In genomic region chr10:37219936-37220335, GRCm38 (mm10) we compare ENCODE assay signal across 14 mouse cellular contexts.
DNase-seq lines count a peak whose midpoint lies in the region; ATAC-seq lines count a peak whose summit lies in the region.
"Had no signal": no experiment of that assay in that cellular context is flagged by ENCODE, and none has a peak within 500 bp of the region (broad histone marks: within the 10 kb centered on the region; RNA-seq: fewer than 3 reads in every experiment).

No protein-coding gene starts in this region.

- H3K4me2 ChIP-seq in heart, embryonic 15.5 days = no peak overlapping the region
- no peak overlapping the region for H3K4me2 ChIP-seq in intestine, embryonic 15.5 days (replicated peaks)
- H3K4me2 ChIP-seq: hindbrain, embryonic 15.5 days; stomach, embryonic 15.5 days had no signal

- intact Hi-C loops in heart, postnatal 36 days (cut with DNase I) = no loop called here

- peak overlapping the region; percentile 45; the same call in 1 of the 2 replicates for H3K27ac ChIP-seq in heart, embryonic 15.5 days
- no peak overlapping the region for H3K27ac ChIP-seq in intestine, embryonic 15.5 days
- H3K27ac ChIP-seq: hindbrain, embryonic 15.5 days; stomach, embryonic 15.5 days had no signal

- WGBS in heart, embryonic 15.5 days = 49% methylated on average over 4 of the region's 4 CpGs
- WGBS in intestine, embryonic 15.5 days = 39% methylated on average over 4 of the region's 4 CpGs

- DNase-seq in heart, postnatal 36 days = no peak
- peak; percentile 27 for DNase-seq in adipocyte (ENCODE audit: low spot score)
- peak; percentile 33 to 58 for DNase-seq in kidney, postnatal 25 days
- DNase-seq in adrenal gland, postnatal 4 days (ENCODE audit: low spot score in 2 of 2) = no peak
- DNase-seq in cerebellum, postnatal 36 days = no peak
- DNase-seq: cerebellum, postnatal 25 days; spleen, adult 18-20 months; thymus, adult 2 months had no signal

- no peak for ATAC-seq in heart, embryonic 15.5 days (replicated peaks; ENCODE audit: insufficient number of reproducible peaks, insufficient read depth, low FRiP score, low read depth)
- ATAC-seq in intestine, embryonic 15.5 days = peak; percentile 35; the same call in 1 of the 2 replicates
- ATAC-seq: forebrain, embryonic 14.5 days; midbrain, embryonic 16.5 days had no signal

- H3K9me3 ChIP-seq in heart, embryonic 15.5 days (replicated peaks) = no peaks in the 10 kb centered on the region
- no peaks in the 10 kb centered on the region for H3K9me3 ChIP-seq in intestine, embryonic 15.5 days
- H3K9me3 ChIP-seq: hindbrain, embryonic 15.5 days; stomach, embryonic 15.5 days had no signal

- H3K9ac ChIP-seq in heart, embryonic 15.5 days = no peak overlapping the region
- no peak overlapping the region for H3K9ac ChIP-seq in intestine, embryonic 15.5 days
- H3K9ac ChIP-seq: hindbrain, embryonic 15.5 days; stomach, embryonic 15.5 days had no signal

- H3K4me3 ChIP-seq in heart, embryonic 15.5 days = no peak overlapping the region
- H3K4me3 ChIP-seq in intestine, embryonic 15.5 days (replicated peaks) = no peak overlapping the region
- H3K4me3 ChIP-seq: hindbrain, embryonic 15.5 days; stomach, embryonic 15.5 days had no signal

- no peaks in the 10 kb centered on the region for H3K27me3 ChIP-seq in heart, embryonic 15.5 days
- no peaks in the 10 kb centered on the region for H3K27me3 ChIP-seq in intestine, embryonic 15.5 days (replicated peaks)
- H3K27me3 ChIP-seq: hindbrain, embryonic 15.5 days; stomach, embryonic 15.5 days had no signal

- no peaks in the 10 kb centered on the region for H3K36me3 ChIP-seq in heart, embryonic 15.5 days
- no peaks in the 10 kb centered on the region for H3K36me3 ChIP-seq in intestine, embryonic 15.5 days
- H3K36me3 ChIP-seq: hindbrain, embryonic 15.5 days; stomach, embryonic 15.5 days had no signal

- H3K4me1 ChIP-seq in heart, embryonic 15.5 days (replicated peaks) = peaks cover 5% of the 10 kb centered on the region
- H3K4me1 ChIP-seq in intestine, embryonic 15.5 days (replicated peaks) = peaks cover 7% of the 10 kb centered on the region; the same call in 1 of the 2 replicates
- H3K4me1 ChIP-seq: hindbrain, embryonic 15.5 days; stomach, embryonic 15.5 days had no signal

Comparison
In these comparisons a context has a peak if more than half of its experiments do, and no peak if none do; other contexts are left out.
1. DNase-seq: peak in adipocyte (single experiment) and kidney, postnatal 25 days (2 of 2); none in heart, postnatal 36 days (0 of 2), adrenal gland, postnatal 4 days (0 of 2) and cerebellum, postnatal 36 days (0 of 2).